Mouse (Mus musculus) heart, postnatal 0 days (tissue): ENCODE measurements around the gene Arhgef17. TPM values are rescaled to one million over a fixed set of nuclear protein-coding genes. Genes with fewer than 3 reads are reported as not detected.
A peak's percentile ranks its signal among the peaks of the same experiment; 100 is the strongest.

Source experiments
- ATAC-seq: fragments of 200-750 bp; cut with Nextera tagmentation; 2 replicates; pipeline ENCODE4 v1.8.0; 2017; ENCODE audit warnings: low read depth, moderate number of reproducible peaks, moderate library complexity; ENCODE audit not compliant: insufficient read depth
- DNase-seq: peaks from one replicate; pipeline ENCODE4 v3.0.0-alpha.2; 2016; ENCODE audit warnings: low spot score
- H3K27ac ChIP-seq: fragments of 300-500 bp; sonication (generic); 2 replicates; pipeline ENCODE4 v1.5.1; 2014; ENCODE audit warnings: low read depth, mild to moderate bottlenecking
- H3K27me3 ChIP-seq: fragments of 300-500 bp; sonication (generic); 2 replicates; pipeline ENCODE4 v1.6.1; 2014; ENCODE audit warnings: low read length, mixed read lengths; ENCODE audit not compliant: control insufficient read depth, insufficient read depth
- H3K36me3 ChIP-seq: fragments of 300-500 bp; sonication (generic); replicated peaks from 2 replicates; pipeline ENCODE4 v1.6.1; 2014; ENCODE audit warnings: low read length, mixed read lengths; ENCODE audit not compliant: control insufficient read depth, insufficient read depth
- H3K4me1 ChIP-seq: fragments of 300-500 bp; sonication (generic); 2 replicates; pipeline ENCODE4 v1.6.1; 2014; ENCODE audit warnings: antibody characterized with exemption; ENCODE audit not compliant: control insufficient read depth, insufficient read depth
- H3K4me2 ChIP-seq: fragments of 300-500 bp; sonication (generic); 2 replicates; pipeline ENCODE4 v1.6.1; 2014; ENCODE audit warnings: low read depth, mild to moderate bottlenecking, low read length, moderate library complexity
- H3K4me3 ChIP-seq: fragments of 300-500 bp; sonication (generic); 2 replicates; pipeline ENCODE4 v1.5.1; 2014; ENCODE audit warnings: low read depth, low read length
- H3K9ac ChIP-seq: fragments of 300-500 bp; sonication (generic); replicated peaks from 2 replicates; pipeline ENCODE4 v1.6.1; 2014; ENCODE audit warnings: low read depth, low read length, mixed read lengths
- H3K9me3 ChIP-seq: fragments of 300-500 bp; sonication (generic); replicated peaks from 2 replicates; pipeline ENCODE4 v1.6.1; 2016; ENCODE audit warnings: low read length; ENCODE audit not compliant: control insufficient read depth
- CTCF ChIP-seq: IDR thresholded peaks from 2 replicates; pipeline ENCODE4 v1.5.1; 2016; ENCODE audit warnings: antibody characterized with exemption, control low read depth, low read depth
- EP300 ChIP-seq: IDR thresholded peaks from 2 replicates; pipeline ENCODE4 v1.6.1; 2016; ENCODE audit warnings: antibody characterized with exemption, low read depth
- WGBS: fragments of 180-500 bp; shearing (Covaris S2); extraction: QIAGEN DNeasy Blood & Tissue Kit; methylation state at CpG from one replicate; pipeline ENCODE4 v1.1.7; 2014; 5-methylcytosine and 5-hydroxymethylcytosine counted together
- polyA plus RNA-seq: library from polyadenylated mRNA; unstranded; fragments of >200 nt; fragmentation: Nextera tagmentation; extraction: Ambion mirVana; gene quantifications from 2 replicates; pipeline ENCODE4 v1.2.1, GENCODE M21; 2015
- total RNA-seq: library from RNA; depleted of rRNA; stranded (reverse); fragments of >200 nt; gene quantifications from 2 replicates; pipeline ENCODE4 v1.2.3, GENCODE M21; 2014; ENCODE audit warnings: low replicate concordance

Gene Arhgef17
- total and polyA plus RNA-seq, 2 experiments from 2014 or later, result 2.8 to 28.4 TPM

DNA sequence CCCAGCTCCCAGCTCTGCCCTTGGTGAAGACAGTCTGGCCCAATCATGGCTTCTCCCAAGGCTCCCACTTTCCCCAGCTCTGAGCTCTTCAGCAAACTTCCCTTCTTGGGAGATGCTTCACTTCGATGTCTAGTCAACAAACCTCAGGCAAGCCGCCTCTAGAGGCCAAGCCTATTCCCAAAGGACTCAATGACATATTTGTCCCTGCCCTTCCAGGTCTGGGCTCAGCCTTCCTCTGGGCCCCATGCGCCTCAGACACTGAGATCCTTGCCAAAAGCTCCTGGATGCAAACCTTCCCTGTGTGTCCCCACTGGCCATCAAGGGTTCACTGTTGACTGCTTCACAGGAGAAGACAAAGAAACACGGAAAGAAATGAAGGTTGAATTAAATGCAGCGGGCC is 10.6 kb downstream of the Arhgef17 start:
- Histone ChIP-seq H3K4me3 (no peak overlapping the region), H3K27ac (peak overlapping the region; percentile 17; the same call in 1 of the 2 replicates), H3K4me1 (peaks cover 78% of the 10 kb centered on the region)

DNA sequence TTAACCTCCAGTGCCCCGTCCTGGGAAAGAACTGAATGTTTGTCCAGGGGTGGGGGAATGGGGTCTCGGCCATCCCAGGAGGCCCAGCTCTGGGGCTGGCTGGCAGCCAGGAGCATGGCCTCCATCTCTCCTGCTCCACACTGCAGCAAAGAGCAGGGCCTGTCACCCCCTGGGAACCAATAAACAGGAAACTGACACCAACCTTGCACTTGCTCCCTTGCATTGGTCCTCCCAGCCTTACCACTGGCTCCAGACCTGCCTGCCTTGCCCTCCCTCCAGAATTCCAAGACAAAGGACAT is 12.1 kb downstream of the Arhgef17 start:
- H3K27ac ChIP-seq, result peak overlapping the region; percentile 71
- 8% methylated on average over 2 of the region's 2 CpGs for WGBS
- no peak overlapping the region for H3K9ac ChIP-seq
- DNase-seq (peak; percentile 8), ATAC-seq (peak; percentile 18; the same call in 1 of the 2 replicates)
- H3K9me3 ChIP-seq, result no peaks in the 10 kb centered on the region
- H3K4me3 ChIP-seq, result no peak overlapping the region
- no peaks in the 10 kb centered on the region for H3K27me3 ChIP-seq
- TF ChIP-seq CTCF (no peak), EP300 (no peak)
- peaks cover 13% of the 10 kb centered on the region; the same call in 1 of the 2 replicates for H3K36me3 ChIP-seq
- no peak overlapping the region for H3K4me2 ChIP-seq
- peaks cover 63% of the 10 kb centered on the region for H3K4me1 ChIP-seq

More for the DNA sequence above, 10.6 kb downstream of the Arhgef17 start:
- ATAC-seq, result no peak
- peak; percentile 3 for DNase-seq
- no peak overlapping the region for H3K4me2 ChIP-seq
- no peak overlapping the region for H3K9ac ChIP-seq
- peaks cover 13% of the 10 kb centered on the region; the same call in 1 of the 2 replicates for H3K36me3 ChIP-seq
- H3K9me3 ChIP-seq, result no peaks in the 10 kb centered on the region
- WGBS, result 66% methylated on average over 5 of the region's 5 CpGs
- TF ChIP-seq EP300 (no peak), CTCF (no peak)
- no peaks in the 10 kb centered on the region for H3K27me3 ChIP-seq

DNA sequence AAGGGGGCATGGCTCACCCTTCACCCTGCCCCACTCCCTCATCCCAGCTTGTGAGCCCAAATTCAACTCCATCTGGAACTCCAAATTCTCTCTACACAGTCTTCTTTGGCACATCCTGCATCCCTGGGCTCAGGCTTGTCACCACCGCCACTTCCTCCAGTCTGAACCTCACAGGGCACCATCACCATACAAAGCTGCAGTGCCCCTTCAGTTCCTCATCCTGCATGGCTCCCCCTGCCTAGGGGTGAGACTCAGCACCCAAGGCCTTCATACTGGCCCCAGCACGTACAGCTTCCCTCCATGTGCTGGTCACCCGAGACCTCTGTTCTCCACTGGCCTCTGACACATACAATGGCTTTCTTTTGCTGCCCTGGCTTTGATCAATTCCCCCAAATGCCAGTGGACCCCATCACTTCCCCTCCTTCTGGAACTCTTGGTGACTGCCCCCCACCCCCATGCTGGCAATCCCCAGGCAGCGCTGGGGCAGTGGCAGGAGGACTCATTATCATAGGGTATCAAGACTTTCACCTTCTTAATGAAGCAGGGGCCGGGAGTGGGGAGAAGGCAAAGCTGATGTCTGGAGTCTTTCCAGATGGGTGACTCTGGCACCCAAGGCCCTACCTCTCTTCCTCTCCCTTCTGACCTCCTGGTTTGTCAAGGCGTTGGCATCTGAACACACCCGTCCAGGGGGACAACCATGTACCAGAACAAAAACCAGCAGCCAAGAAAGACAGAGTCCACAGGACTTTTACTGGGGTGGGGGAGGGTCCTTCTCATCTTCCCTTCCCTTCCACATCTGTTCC is 12.7 kb downstream of the Arhgef17 start:
- WGBS, result 56% methylated on average over 7 of the region's 7 CpGs
- no peak overlapping the region for H3K4me3 ChIP-seq

DNA sequence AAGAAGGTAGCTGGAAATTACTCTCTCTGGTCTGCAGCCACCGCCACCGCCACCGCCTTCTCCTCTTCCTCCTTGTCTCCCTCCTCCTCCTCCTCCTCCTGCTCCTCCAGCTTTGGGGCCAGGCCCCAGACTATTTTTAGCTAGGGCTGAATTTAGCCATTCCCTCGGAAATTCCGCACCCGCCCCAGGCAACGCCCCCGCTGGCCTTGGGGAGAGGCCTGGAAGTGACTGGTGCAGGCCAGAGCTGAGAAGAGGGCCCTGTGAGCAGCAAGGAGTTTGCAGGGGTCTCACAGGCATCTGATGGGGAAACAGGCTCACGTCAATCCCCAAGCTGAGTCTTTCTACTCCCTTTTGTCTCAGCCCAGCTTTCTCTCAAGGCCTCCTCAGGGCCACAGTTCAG is 13.7 kb downstream of the Arhgef17 start:
- H3K4me2 ChIP-seq, result peak overlapping the region; percentile 26; the same call in 1 of the 2 replicates
- H3K27me3 ChIP-seq, result no peaks in the 10 kb centered on the region
- peak overlapping the region; percentile 71 for H3K27ac ChIP-seq
- peaks cover 13% of the 10 kb centered on the region; the same call in 1 of the 2 replicates for H3K36me3 ChIP-seq
- WGBS, result 13% methylated on average over 9 of the region's 9 CpGs
- H3K9ac ChIP-seq, result peak overlapping the region; percentile 34; the same call in 1 of the 2 replicates
- DNase-seq (peak; percentile 45), ATAC-seq (peak; percentile 22; the same call in 1 of the 2 replicates)
- TF ChIP-seq EP300 (no peak), CTCF (no peak)
- H3K4me1 ChIP-seq, result peaks cover 47% of the 10 kb centered on the region
- H3K4me3 ChIP-seq, result no peak overlapping the region
- H3K9me3 ChIP-seq, result no peaks in the 10 kb centered on the region

More for the DNA sequence above, 12.7 kb downstream of the Arhgef17 start:
- peak overlapping the region; percentile 71 for H3K27ac ChIP-seq
- TF ChIP-seq EP300 (no peak), CTCF (no peak)
- peak; percentile 5 for DNase-seq
- no peak overlapping the region for H3K9ac ChIP-seq
- H3K4me2 ChIP-seq, result no peak overlapping the region
- no peak for ATAC-seq
- H3K4me1 ChIP-seq, result peaks cover 57% of the 10 kb centered on the region
- H3K27me3 ChIP-seq, result no peaks in the 10 kb centered on the region
- no peaks in the 10 kb centered on the region for H3K9me3 ChIP-seq
- peaks cover 13% of the 10 kb centered on the region; the same call in 1 of the 2 replicates for H3K36me3 ChIP-seq

DNA sequence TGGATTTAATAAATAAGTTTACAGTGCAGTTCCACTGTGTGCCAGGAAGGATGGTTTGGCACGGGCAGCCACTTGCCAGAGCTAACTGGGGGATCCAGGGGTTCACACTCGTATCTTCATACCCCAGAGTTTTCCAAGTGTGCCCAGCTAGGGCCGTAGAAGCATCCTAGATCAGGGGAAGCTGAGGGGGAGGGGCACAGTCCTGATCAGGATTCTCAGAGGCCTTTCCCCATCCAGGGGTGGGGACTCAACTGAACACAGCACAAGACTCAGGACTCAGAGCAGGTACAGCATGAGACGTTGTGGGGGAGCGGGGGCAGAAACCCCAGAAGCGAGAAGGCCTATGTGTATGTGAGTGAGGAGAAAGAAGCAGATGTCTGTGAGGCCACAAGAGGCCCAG is 14.2 kb downstream of the Arhgef17 start:
- Histone ChIP-seq H3K27ac (peak overlapping the region; percentile 71), H3K9ac (peak overlapping the region; percentile 34; the same call in 1 of the 2 replicates), H3K27me3 (no peaks in the 10 kb centered on the region), H3K4me1 (peaks cover 43% of the 10 kb centered on the region), H3K4me2 (peak overlapping the region; percentile 26; the same call in 1 of the 2 replicates), H3K36me3 (peaks cover 13% of the 10 kb centered on the region; the same call in 1 of the 2 replicates), H3K9me3 (no peaks in the 10 kb centered on the region), H3K4me3 (no peak overlapping the region)
- DNase-seq, result peak; percentile 4
- TF ChIP-seq CTCF (no peak), EP300 (no peak)
- no peak for ATAC-seq
- 40% methylated on average over 5 of the region's 6 CpGs for WGBS
